Mouse (Mus musculus) layer of hippocampus, adult 8-10 months (tissue): ENCODE results near the gene Strn3. TPM values are rescaled to one million over a fixed set of nuclear protein-coding genes. Genes with fewer than 3 reads are reported as not detected.
A peak's percentile ranks its signal among the peaks of the same experiment; 100 is the strongest.

ENCODE experiments used
- DNase-seq, 2 experiments: peaks; one replicate each; pipeline ENCODE4 v3.0.0; 2022; ENCODE audit warnings: low spot score in 2 of 2
- total RNA-seq, 4 experiments: library from RNA; stranded (reverse); gene quantifications; 2 replicates each; pipeline ENCODE4 v1.2.4; 2022

The Strn3 gene
- 10 to 100 TPM; 80.3 to 93.2 (median 92.0) TPM for total RNA-seq

DNA sequence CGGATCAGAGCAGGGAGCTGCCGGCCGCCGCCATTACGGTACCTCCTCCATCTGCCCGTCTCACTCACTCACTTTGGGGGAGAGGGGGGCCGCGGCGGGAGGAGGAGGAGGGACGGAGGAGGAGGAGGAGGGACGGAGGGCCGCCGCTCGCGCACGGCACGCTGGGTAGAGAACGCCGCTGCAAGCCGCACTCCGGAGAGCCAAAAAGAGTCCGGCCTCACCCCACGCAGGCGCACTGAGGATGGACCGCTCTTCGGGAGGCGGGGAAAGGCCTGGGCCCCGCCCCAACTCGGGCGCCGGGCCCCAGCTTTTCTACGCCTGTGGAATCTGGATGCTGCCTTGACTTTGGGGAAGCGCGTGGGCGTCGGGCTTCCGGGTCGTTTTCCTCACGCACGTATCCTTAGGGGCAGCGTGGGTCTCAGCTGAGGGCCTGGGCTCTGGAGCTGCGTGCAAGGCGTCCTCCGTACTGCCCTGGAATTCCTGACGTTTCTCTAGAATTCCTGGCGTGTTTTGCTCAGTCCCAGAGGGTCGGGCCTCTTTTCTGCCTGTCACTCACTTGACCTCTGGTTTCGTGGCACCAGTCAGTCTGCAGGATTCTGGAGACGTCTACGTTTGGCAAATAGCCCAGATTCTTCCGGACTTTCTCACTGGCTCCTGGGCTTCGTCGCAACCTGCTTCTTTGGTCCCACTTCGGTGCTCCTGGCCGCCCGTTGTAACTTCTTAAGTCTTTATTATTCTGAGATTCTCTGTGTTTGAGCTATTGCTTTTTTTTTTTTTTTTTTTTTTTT, at the start of gene Strn3:
TSS of gene Strn3 (minus strand) at position 53 of the 788 bp plus-strand sequence.
- DNase-seq: peak; percentile 96

DNA sequence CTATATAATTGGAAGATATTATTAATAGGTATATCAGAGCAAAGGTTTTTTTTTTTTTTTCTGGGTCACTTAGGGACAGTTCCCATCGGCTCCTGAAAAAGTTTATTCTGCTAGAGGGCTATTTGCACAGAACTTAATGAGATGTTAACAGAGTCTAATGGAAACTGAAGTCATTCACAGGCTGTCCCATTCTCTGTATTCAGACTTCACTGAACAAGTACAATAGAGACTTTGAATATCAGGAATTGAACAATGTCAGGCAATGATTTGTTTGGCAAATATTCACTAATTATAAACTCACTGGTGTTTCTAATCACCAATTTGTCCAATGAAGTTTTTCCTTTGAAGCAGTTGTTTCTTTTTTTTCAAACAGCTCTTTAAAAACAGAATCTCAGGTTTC, 45.1 kb upstream of the Strn3 start:
- DNase-seq: no peak

DNA sequence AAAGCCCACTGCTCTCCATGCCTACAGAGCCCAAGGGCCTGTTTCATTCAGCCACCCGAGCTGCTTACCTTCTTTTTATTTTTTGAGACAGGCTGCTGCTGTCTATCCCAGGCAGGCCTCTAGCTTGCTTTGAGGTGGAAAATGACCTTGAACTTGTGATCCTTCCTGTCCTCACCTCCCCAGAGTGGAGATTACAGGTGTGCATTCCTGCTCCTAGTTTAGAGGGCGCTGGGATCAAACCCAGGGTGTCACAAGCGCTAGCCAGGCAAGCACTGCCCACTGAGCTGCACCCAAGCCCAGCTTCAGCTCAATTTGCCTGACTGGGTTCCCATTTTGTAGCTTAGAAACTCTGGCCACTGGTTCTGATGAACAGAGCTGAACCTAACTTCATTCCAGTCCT, 44.7 kb upstream of the Strn3 start:
- no peak for DNase-seq

DNA sequence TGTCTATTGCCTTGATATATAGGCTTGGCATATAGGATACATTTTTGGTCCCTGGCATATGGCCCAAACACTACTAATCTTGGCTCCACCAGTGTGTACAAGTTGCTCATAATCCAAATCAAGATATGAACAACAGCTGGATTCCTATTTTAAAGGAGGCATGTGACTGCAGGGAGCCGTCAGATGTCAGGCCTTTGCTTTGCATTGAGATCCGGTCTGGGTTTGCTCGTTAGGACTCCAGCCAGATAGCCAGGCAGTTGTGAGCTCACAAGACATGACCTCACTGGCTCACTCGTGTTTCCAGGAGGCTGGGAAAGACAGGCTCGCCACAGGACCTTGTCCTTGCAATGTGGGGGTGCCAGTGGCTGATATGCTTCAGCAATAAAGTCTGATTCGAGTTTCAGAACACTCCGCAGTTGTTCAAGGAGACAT, 44.2 kb upstream of the Strn3 start:
- no peak for DNase-seq

DNA sequence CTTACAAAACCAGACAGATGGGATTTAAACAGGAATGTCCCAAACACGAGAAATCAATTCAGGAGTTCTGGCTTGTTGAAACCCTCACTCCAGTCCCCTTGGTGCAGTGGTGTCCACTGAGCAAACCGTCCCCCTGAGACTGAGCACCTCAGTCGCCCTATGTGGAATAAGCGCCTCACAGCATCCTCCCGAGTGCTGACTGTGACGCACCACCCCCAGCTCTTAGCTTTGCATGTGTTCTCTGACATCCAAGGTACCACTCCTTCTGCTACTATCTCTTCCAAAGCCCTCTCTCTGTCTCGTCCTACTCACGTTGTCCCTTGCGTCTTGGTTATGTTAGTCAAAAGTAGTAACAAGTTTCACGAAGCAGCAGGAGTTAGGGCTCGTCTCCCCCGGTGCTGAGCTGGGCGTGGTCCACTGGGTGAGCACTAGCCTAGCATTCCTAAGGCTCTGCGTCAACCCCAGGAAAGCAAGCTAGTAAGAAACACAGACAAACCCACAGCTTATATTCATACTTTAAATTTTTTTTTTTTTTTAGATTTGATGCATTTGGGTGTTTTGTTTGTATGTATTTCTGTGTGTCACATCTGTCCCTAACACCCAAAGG, 43.0 kb upstream of the Strn3 start:
- no peak for DNase-seq

DNA sequence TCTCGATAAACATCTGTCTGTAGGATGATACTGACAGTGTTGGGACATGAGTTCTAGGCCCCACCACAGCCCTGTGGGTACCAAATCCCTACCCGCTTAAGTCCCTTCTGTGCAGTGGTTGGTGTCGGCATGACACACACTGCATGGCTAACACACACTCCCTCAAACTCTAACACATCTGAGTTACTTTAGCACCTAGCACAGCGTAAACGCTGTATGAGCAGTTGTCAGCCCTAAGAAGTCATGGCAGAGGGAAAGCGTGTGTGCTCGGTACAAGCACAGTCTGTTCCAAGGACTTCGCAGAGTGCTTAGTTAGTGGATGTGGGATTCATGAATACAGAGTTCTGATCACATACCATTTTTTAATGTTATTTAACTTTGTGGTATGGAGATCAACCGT, 38.1 kb upstream of the Strn3 start:
- DNase-seq: no peak

DNA sequence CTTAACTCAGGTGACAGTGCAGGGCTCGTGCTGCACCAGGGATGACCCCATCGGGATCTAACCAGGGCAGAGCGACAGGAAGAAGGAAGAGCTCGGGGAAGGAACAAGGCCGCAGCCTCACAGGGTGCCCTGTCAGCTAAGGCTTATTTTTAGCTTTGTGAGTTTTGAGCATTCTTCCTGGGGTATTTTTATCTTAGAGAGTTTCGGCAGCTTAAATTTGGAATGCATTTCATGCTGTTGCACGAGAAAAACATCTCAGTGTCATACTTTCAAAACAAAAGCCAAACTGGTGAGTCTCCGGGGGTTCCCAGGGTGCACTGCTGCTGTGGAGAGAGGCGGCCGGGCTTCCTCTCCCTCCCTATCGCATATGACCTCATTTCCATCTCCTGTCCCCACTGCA, 37.4 kb upstream of the Strn3 start:
- no peak for DNase-seq

DNA sequence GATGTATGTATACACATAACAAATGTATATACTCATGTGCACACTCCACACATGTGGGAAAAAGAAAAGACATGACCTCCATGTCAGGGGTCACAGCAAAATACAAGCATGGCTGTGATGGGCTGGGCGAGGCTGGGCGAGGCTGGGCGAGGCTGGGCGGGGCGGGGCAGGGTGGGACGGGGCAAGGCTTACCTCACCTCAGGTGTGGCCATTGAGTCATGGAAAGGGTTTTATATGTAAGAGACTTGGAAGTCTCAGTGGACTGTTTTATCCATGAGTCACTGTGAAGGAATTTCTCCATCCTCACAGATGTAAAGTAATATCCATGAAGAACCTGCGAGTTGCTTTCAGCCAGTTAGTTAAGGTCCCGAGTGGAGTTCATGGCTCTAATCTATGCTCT, 30.1 kb upstream of the Strn3 start:
- no peak for DNase-seq

DNA sequence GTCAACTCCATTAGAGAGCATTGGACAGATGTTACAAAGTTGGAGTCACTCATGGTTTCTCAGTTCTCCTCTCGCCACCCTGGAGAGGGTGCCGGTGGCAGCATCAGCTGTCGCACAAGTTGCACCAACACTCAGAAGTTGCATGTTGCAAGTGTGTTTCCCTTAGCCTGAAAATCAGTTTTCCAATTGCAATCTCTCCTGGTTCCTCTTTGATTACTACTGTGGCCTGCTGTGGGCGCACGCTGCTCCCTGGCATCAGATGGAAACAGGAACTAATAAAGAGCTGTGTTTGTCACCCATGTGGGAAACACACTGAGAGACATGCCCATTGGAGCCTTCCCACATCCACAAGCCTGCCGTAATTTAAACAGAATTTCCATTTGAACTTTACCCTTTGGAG, 26.9 kb upstream of the Strn3 start:
- DNase-seq: no peak

DNA sequence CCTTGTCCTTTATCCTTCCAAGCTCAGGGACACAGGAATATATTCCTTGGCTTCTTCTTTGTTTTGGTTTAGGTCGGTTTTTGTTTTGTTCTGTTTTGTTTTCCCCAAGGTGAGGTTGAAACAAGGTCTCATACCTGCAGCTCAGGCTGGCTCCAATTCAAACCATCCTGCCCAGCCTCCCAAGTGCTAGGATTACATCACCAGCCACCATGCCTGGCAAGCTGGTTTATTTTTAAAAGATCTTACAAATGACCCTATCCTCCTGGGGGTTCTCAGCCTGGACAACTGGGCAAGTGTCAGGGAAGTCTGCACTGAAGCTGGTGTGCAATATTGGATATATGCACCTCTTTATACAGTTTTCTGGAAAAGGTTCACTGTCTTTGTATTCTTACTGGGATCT, 21.0 kb upstream of the Strn3 start:
- DNase-seq: no peak

DNA sequence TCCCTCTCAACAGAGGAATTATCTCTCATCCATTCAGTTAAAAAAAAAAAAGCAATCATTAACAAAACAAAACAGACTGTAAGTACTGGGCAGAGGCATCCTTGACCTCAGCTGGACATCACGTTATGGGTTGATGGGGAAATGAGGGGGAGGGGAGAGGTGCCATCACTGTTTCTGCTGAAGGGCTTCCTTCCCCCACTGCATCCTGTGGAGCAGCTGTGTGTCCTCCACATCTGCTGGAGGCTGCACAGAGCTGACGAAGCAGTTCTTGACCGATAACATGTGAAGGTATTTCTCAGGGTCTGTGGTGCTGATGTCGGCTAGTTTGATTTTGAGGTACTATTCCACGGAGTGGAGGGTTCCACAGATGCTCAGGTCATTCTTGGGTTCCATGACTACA, 18.5 kb upstream of the Strn3 start:
- no peak for DNase-seq

DNA sequence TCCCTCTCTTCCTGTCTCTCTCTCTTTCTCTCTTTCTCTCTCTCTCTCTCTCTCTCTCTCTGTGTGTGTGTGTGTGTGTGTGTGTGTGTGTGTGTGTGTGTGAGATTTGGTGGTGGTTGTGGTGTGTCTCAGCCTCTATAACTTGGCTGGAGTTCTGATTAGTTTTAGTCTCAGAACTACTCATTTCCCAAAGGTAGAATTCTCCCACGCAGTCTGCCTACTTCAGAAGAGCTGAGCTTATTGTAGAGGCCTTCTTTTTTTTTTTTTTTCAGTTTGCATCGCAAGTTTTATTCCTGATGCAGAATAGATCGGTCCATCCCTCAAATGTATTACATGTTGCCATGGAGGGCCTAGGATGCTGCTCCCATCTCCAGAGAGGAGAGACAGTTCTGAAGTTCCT, 18.0 kb upstream of the Strn3 start:
- DNase-seq: no peak

DNA sequence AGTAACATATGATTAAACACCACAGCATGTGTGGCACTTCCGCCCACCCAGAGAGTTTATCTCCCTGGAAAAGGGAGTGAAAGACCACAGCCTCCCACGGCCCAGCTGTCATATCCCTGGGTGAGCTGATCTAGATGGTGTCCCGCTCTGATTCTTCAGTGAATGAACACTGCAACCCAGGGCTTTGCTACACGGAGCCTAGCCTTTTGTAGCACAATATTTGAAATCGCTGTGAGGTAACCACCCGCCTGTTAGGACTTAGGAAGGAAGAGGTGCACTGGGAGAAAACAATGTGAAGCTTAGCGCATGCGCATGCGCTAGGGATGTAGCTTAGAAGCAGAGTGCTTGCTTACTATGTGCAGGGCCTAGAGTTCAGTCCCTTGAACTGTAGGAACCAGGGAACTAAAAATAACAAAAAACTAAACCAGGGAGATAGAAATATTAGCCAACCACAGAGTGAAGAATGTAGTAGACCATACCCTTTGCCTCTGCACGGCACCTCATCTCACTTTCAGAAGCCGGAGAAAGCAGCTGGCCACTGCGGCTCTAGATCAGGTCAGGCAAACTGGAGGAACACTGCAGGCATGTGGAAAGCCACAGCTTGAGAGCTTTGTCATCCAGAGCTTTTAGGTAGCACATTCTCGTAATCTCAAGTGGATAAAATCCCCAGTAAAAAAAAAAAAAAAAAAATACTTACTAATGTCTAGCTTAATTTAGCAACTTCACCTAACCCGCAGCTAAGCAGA, 17.4 kb upstream of the Strn3 start:
- peak; percentile 82 to 83 for DNase-seq

DNA sequence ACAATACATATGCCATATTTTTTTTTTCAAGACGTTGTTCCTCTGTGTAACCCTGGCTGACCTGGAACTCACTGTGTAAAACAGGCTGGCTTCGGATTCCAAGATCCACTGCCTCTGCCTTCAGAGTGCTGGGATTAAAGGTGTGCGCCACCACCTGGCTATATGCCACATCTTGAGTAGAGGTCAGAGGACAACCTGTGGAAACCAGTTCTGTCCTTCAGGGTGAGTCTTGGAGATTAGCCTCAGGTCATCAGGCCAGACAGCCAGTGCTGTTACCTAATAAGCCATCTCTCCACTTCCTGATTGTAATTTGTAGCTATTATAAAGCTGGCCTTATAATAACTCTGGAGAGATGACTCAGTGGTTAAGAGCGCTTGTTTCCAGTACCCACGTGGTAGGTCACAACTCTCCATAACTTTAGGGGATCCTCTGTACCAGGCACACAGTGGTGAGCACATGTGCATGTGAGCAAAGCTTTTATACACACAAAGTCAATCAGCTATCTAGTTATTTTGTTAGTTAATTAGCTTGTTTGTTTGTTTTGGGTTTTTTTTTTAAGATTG, 15.1 kb upstream of the Strn3 start:
- no peak for DNase-seq

DNA sequence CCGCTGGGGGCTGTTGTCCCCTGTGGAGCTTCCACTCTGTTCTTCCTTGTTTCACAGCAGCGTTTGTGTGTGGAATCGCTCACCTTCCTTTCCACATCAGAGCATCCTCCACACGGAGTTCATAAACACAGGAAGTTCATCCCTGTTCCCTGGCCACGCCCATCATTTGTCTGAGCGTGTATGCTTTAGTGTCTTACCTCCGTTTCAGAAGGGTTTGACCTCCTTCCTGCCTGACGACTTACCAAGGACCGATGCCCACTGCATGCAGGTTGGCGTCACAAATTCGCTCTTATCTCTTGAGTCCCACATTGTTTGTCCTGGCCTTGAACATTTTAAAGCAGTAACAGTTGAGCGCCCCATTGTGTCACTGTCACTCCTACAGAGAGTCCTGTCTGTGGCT, 14.1 kb upstream of the Strn3 start:
- no peak for DNase-seq

DNA sequence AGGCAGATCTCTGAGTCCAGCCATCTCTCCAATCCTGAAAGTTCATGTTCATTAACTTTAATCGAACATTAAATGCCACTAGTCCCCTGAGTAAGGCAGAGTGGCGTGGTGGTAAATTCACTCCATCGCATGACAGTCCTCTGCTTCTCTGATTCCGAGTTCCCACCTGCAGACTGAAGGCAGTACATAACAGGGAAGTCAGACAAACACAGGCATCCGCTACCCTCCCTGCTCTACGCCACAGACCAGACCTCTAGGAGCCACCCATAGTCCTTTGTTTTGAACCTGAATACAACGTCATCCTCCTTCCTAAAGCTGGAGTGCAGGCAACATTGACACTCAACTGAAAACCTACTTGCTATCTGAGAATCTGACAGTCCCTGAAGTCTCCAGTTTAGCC, 12.9 kb upstream of the Strn3 start:
- DNase-seq: no peak

DNA sequence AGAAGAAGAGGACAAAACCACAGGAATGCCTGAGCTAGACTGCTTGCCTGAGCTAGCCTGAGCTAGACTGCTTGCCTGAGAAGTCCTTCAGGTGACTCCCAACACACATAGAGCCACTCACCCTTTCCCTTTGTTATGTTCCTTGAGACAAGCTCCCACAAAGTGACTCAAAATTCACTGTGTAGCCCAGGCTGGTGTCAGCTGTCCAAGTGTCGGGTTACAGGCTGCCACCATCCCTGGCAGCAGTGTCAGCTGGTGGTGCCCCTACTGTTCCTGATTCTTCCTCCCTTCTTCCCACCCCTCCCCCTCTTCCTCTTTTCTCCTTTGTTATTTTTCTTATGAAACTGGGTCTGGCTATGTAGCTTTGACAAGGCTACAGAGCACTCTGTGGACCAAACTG, 12.2 kb upstream of the Strn3 start:
- no peak for DNase-seq

DNA sequence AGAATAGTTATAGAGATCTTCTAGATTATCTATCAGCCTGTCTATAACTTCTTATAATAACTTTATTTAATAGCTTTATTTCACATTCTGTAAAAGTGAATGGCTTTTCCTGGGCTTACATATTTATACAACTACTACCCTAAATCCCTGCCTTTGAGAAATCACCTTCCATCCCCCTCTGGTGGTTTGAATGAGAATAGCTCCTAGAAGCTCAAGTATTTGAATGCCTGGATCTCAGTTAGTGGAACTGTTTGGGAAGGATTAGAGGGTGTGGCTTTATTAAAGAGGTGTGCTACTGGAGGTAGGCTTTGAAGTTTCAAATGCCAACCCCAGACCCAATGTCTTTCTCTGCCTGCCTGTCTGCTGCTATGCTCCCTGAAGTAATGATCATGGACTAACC, 10.0 kb upstream of the Strn3 start:
- no peak for DNase-seq

DNA sequence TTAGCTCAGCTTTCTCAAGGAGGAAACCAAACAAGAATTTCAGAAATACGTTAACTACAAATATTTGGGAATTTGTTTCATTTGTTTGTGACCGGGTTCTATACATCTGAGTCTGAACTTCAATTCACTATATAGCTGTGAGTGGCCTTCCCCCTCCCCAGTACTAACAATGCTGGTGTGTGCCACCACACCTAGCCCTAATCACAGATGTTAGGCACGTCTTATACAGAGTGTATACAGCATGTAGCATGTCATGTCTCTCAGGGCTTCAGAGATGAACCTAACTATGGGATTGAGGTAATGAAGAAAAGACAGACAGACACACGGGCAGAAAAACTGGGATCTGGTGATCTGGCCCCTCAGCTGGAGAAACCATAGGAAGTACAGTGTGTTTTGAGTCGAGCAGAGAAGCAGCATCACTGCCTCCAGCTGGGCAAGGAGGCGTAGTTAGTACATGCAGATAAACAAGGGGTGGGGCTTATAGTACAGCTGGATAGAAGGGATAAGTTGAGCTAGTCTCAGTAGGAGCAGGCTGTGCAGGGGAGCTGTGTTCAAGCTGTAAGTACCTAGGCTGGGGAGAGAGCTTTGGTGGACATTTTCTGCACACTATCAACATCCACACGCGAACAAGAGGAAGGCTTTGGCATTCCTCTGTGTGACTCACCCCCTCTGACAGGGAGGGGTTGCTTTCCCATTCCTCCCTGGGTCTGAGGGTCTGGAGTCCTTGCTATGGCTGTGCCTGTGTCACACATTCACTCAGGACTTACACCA, 8.1 kb upstream of the Strn3 start:
- DNase-seq: no peak

DNA sequence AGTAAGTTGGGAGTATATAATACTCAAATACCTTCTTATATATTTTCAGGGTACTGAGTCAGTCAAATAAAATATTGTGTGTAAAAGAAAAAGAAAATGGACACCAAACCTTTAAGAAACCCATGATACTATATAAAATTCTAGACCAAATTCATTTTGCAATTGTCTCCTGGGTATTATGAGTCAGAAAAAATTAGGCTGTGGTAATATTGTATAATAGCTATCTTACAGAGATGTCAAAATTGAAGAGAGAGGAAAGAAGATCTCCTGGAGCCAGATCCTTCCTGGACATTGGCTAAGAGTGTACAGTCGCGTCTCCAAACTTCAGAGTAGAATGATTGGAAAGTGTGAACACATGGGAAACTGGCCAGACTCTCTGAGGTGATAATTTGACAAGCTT, 4.5 kb upstream of the Strn3 start:
- no peak for DNase-seq

DNA sequence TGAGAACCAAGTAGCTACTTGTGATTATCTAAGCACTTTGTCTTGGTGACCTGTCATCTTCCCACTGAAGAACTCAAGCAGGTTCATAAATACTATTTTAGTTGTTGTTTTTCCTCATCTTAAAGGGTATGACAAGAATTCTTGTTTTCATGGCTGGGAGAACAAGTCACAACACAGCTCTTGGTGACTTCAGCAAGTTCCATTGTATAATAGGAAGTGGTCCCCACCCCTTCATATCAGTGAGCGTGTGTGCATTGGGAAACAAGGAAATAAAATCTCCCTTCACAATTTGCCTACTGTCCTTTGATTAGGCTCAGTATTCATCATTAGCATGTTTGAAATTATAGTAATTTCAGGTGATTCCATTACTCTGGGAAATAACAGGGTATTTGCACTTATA, 3.3 kb upstream of the Strn3 start:
- no peak for DNase-seq

DNA sequence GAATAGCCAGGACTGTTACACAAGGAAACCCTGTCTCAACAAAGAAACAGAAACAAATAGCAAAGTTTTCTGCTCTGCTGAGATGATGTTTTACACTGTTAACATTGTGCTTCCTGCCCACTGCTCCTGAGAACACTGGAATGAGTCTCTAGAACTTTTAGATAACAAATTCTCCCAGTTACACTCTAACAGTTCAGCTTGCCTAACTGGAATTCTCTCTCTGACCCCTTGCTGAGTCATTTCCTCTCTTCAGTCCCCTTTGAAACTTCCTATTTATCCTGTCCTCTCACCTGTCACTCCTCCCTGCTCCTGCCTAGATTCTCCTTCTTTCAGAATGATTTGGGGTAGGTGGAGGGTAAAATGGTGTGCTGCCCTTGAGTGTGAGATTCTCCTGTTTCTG, 2.4 kb upstream of the Strn3 start:
- DNase-seq: no peak
